Mouse (Mus musculus) G1E (cell line): Measurements from ENCODE around the gene 1700037H04Rik.

Source experiments
- CTCF ChIP-seq: IDR thresholded peaks from 2 replicates; pipeline ENCODE4 v1.5.1; 2012; ENCODE audit warnings: low read depth, low read length, inconsistent platforms, mixed read lengths
- POLR2AphosphoS5 ChIP-seq: IDR thresholded peaks from 2 replicates; pipeline ENCODE4 v1.6.1; 2012; ENCODE audit warnings: low read depth, low read length, inconsistent platforms; ENCODE audit not compliant: insufficient replicate concordance

DNA sequence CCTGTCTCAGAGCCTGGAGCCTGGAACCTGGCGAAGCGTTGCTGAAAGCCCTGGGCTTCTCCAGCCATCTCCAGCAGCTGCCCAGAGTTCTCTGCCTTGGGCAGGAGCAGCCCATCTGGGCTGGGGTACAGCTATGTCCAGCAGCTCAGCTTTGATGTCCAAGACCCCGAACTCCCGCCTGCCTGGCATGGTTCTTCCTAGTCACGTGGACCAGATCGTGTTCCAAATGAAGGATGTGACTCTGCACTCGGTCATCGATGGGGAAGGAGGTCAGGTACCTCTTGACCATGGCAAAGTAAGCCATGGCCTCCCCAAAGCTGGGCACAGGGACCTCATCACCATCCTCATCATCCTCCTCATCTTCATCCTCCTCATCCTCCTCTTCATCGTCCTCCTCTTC, 18.1 kb upstream of the 1700037H04Rik start:
- TF ChIP-seq CTCF (no peak), POLR2AphosphoS5 (no peak)
